Mouse (Mus musculus) embryonic facial prominence, embryonic 13.5 days (tissue): ENCODE data around the gene Rpl29. TPM values are rescaled to one million over a fixed set of nuclear protein-coding genes. Genes with fewer than 3 reads are reported as not detected.
A peak's percentile ranks its signal among the peaks of the same experiment; 100 is the strongest.

Experiments used
- ATAC-seq: fragments of 200-750 bp; cut with Nextera tagmentation; 2 replicates; pipeline ENCODE4 v1.8.0; 2017; ENCODE audit warnings: low read depth; ENCODE audit not compliant: insufficient number of reproducible peaks, insufficient read depth, low FRiP score, low TSS enrichment
- H3K27ac ChIP-seq: fragments of 300-500 bp; sonication (generic); 2 replicates; pipeline ENCODE4 v1.5.1; 2015; ENCODE audit warnings: moderate library complexity, mild to moderate bottlenecking, inconsistent platforms
- H3K27me3 ChIP-seq: fragments of 300-500 bp; sonication (generic); 2 replicates; pipeline ENCODE4 v1.6.1; 2015; ENCODE audit warnings: mild to moderate bottlenecking, inconsistent platforms
- H3K36me3 ChIP-seq: fragments of 300-500 bp; sonication (generic); 2 replicates; pipeline ENCODE4 v1.6.1; 2015; ENCODE audit warnings: mild to moderate bottlenecking, inconsistent platforms
- H3K4me1 ChIP-seq: fragments of 300-500 bp; sonication (generic); 2 replicates; pipeline ENCODE4 v1.6.1; 2015; ENCODE audit warnings: inconsistent platforms
- H3K4me2 ChIP-seq: fragments of 300-500 bp; sonication (generic); 2 replicates; pipeline ENCODE4 v1.6.1; 2015; ENCODE audit warnings: moderate library complexity, mild to moderate bottlenecking, inconsistent platforms
- H3K4me3 ChIP-seq: fragments of 300-500 bp; sonication (generic); 2 replicates; pipeline ENCODE4 v1.5.1; 2015; ENCODE audit warnings: mild to moderate bottlenecking, inconsistent platforms
- H3K9ac ChIP-seq: fragments of 300-500 bp; sonication (generic); 2 replicates; pipeline ENCODE4 v1.6.1; 2015; ENCODE audit warnings: mild to moderate bottlenecking, inconsistent platforms
- H3K9me3 ChIP-seq: fragments of 300-500 bp; sonication (generic); 2 replicates; pipeline ENCODE4 v1.6.1; 2016; ENCODE audit warnings: inconsistent platforms
- WGBS: fragments of 180-500 bp; shearing (Covaris S2); methylation state at CpG from one replicate; pipeline ENCODE4 v1.1.7; 2015; ENCODE audit warnings: mixed read lengths; 5-methylcytosine and 5-hydroxymethylcytosine counted together
- polyA plus RNA-seq: library from polyadenylated mRNA; unstranded; fragments of >200 nt; fragmentation: Nextera tagmentation; extraction: Ambion mirVana; gene quantifications from 2 replicates; pipeline ENCODE4 v1.2.1, GENCODE M21; 2015

The Rpl29 gene
- polyA plus RNA-seq, 1 experiment from 2014 or later, result 1,083 TPM

GRCm38 (mm10) chr9:106449947-106450346 lies 20.7 kb downstream of the Rpl29 start:
- ATAC-seq, result no peak
- Histone ChIP-seq H3K27ac (peak overlapping the region; percentile 68), H3K4me3 (no peak overlapping the region; the same call in 1 of the 2 replicates), H3K9me3 (no peaks in the 10 kb centered on the region), H3K36me3 (0 out of 2 replicates have a peak, but pooled peaks cover 5% of the 10 kb centered on the region), H3K27me3 (no peaks in the 10 kb centered on the region), H3K4me2 (peak overlapping the region; percentile 44), H3K4me1 (peaks cover 83% of the 10 kb centered on the region), H3K9ac (peak overlapping the region; percentile 33; the same call in 1 of the 2 replicates)
- WGBS, result 89% methylated on average over 8 of the region's 8 CpGs

GRCm38 (mm10) chr9:106450661-106451060 lies 21.4 kb downstream of the Rpl29 start:
- H3K27me3 ChIP-seq, result no peaks in the 10 kb centered on the region
- peak overlapping the region; percentile 68 for H3K27ac ChIP-seq
- no peaks in the 10 kb centered on the region for H3K9me3 ChIP-seq
- H3K9ac ChIP-seq, result no peak overlapping the region
- H3K4me3 ChIP-seq, result peak overlapping the region; percentile 6; the same call in 1 of the 2 replicates
- H3K36me3 ChIP-seq, result 0 out of 2 replicates have a peak, but pooled peaks cover 5% of the 10 kb centered on the region
- 7% methylated on average over 9 of the region's 9 CpGs for WGBS
- H3K4me2 ChIP-seq, result peak overlapping the region; percentile 44
- no peak for ATAC-seq
- H3K4me1 ChIP-seq, result peaks cover 86% of the 10 kb centered on the region

- Histone ChIP-seq H3K9me3 (no peaks in the 10 kb centered on the region), H3K27ac (peak overlapping the region; percentile 68), H3K4me3 (no peak overlapping the region), H3K4me2 (peak overlapping the region; percentile 44; the same call in 1 of the 2 replicates), H3K36me3 (0 out of 2 replicates have a peak, but pooled peaks cover 5% of the 10 kb centered on the region), H3K4me1 (peaks cover 86% of the 10 kb centered on the region), H3K27me3 (no peaks in the 10 kb centered on the region), H3K9ac (0 out of 2 replicates have a peak overlapping the region, but pooled peaks have one; percentile 1)
- ATAC-seq, result no peak
- 76% methylated on average over 11 of the region's 11 CpGs for WGBS
Observed at GRCm38 (mm10) chr9:106451298-106451697, 22.0 kb downstream of the Rpl29 start.

- ATAC-seq, result no peak
- Histone ChIP-seq H3K4me3 (no peak overlapping the region), H3K4me2 (peak overlapping the region; percentile 97; the same call in 1 of the 2 replicates), H3K9ac (0 out of 2 replicates have a peak overlapping the region, but pooled peaks have one; percentile 11), H3K9me3 (no peaks in the 10 kb centered on the region), H3K27ac (peak overlapping the region; percentile 44; the same call in 1 of the 2 replicates), H3K4me1 (peaks cover 86% of the 10 kb centered on the region), H3K27me3 (no peaks in the 10 kb centered on the region), H3K36me3 (0 out of 2 replicates have a peak, but pooled peaks cover 5% of the 10 kb centered on the region)
- 44% methylated on average over 2 of the region's 2 CpGs for WGBS
Observed at GRCm38 (mm10) chr9:106451899-106452298, 22.6 kb downstream of the Rpl29 start.

GRCm38 (mm10) chr9:106452351-106452750 lies 23.1 kb downstream of the Rpl29 start:
- peak overlapping the region; percentile 44; the same call in 1 of the 2 replicates for H3K27ac ChIP-seq
- H3K36me3 ChIP-seq, result 0 out of 2 replicates have a peak, but pooled peaks cover 5% of the 10 kb centered on the region
- no peak overlapping the region for H3K9ac ChIP-seq
- H3K4me1 ChIP-seq, result peaks cover 89% of the 10 kb centered on the region
- ATAC-seq, result no peak
- H3K27me3 ChIP-seq, result no peaks in the 10 kb centered on the region
- peak overlapping the region; percentile 97 for H3K4me2 ChIP-seq
- H3K9me3 ChIP-seq, result no peaks in the 10 kb centered on the region
- H3K4me3 ChIP-seq, result peak overlapping the region; percentile 69; the same call in 1 of the 2 replicates
- WGBS, result 28% methylated on average over 6 of the region's 6 CpGs

- 0 out of 2 replicates have a peak, but pooled peaks cover 5% of the 10 kb centered on the region for H3K36me3 ChIP-seq
- no peaks in the 10 kb centered on the region for H3K9me3 ChIP-seq
- peaks cover 91% of the 10 kb centered on the region for H3K4me1 ChIP-seq
- H3K4me2 ChIP-seq, result peak overlapping the region; percentile 97
- H3K27me3 ChIP-seq, result no peaks in the 10 kb centered on the region
- no peak overlapping the region; the same call in 1 of the 2 replicates for H3K27ac ChIP-seq
- no peak for ATAC-seq
- H3K9ac ChIP-seq, result peak overlapping the region; percentile 85; the same call in 1 of the 2 replicates
- WGBS, result 0% methylated on average over 7 of the region's 7 CpGs
- peak overlapping the region; percentile 69 for H3K4me3 ChIP-seq
Observed at GRCm38 (mm10) chr9:106452821-106453220, 23.6 kb downstream of the Rpl29 start.

GRCm38 (mm10) chr9:106453271-106454070 lies 24.2 kb downstream of the Rpl29 start, which contains the start of gene Pcbp4:
Gene Pcbp4, plus strand, starts transcription at chr9:106453291.
- Histone ChIP-seq H3K36me3 (peaks cover 11% of the 10 kb centered on the region; the same call in 1 of the 2 replicates), H3K9ac (peak within 1 kb of the TSS; percentile 85), H3K4me1 (peaks cover 91% of the 10 kb centered on the region), H3K27me3 (no peaks in the 10 kb centered on the region), H3K4me2 (peak within 1 kb of the TSS; percentile 97), H3K9me3 (no peaks in the 10 kb centered on the region), H3K4me3 (peak within 1 kb of the TSS; percentile 69), H3K27ac (peak within 1 kb of the TSS; percentile 92)
- under 1% methylated on average over 39 of the region's 74 CpGs for WGBS
- peak; percentile 45 for ATAC-seq

GRCm38 (mm10) chr9:106454071-106454761 lies 25.0 kb downstream of the Rpl29 start:
- peak overlapping the region; percentile 85 for H3K9ac ChIP-seq
- ATAC-seq, result peak; percentile 22
- WGBS, result 0% methylated on average over 13 of the region's 20 CpGs
- H3K4me2 ChIP-seq, result peak overlapping the region; percentile 97
- H3K36me3 ChIP-seq, result peaks cover 11% of the 10 kb centered on the region; the same call in 1 of the 2 replicates
- H3K9me3 ChIP-seq, result no peaks in the 10 kb centered on the region
- H3K27ac ChIP-seq, result peak overlapping the region; percentile 92
- H3K27me3 ChIP-seq, result no peaks in the 10 kb centered on the region
- peak overlapping the region; percentile 69 for H3K4me3 ChIP-seq
- H3K4me1 ChIP-seq, result peaks cover 90% of the 10 kb centered on the region

GRCm38 (mm10) chr9:106454888-106455681 lies 25.8 kb downstream of the Rpl29 start:
- peak overlapping the region; percentile 69 for H3K4me3 ChIP-seq
- peak overlapping the region; percentile 85 for H3K9ac ChIP-seq
- peaks cover 88% of the 10 kb centered on the region for H3K4me1 ChIP-seq
- peak overlapping the region; percentile 92 for H3K27ac ChIP-seq
- peak overlapping the region; percentile 97 for H3K4me2 ChIP-seq
- H3K27me3 ChIP-seq, result no peaks in the 10 kb centered on the region
- 1% methylated on average over 17 of the region's 17 CpGs for WGBS
- no peaks in the 10 kb centered on the region for H3K9me3 ChIP-seq
- 0 out of 2 replicates have a peak, but pooled peaks have one; percentile 38 for ATAC-seq
- H3K36me3 ChIP-seq, result peaks cover 20% of the 10 kb centered on the region

- 32% methylated on average over 15 of the region's 15 CpGs for WGBS
- no peaks in the 10 kb centered on the region for H3K27me3 ChIP-seq
- peak overlapping the region; percentile 69 for H3K4me3 ChIP-seq
- ATAC-seq, result no peak
- peak overlapping the region; percentile 85 for H3K9ac ChIP-seq
- peak overlapping the region; percentile 97 for H3K4me2 ChIP-seq
- H3K27ac ChIP-seq, result peak overlapping the region; percentile 92
- peaks cover 33% of the 10 kb centered on the region for H3K36me3 ChIP-seq
- H3K4me1 ChIP-seq, result peaks cover 78% of the 10 kb centered on the region
- no peaks in the 10 kb centered on the region for H3K9me3 ChIP-seq
Observed at GRCm38 (mm10) chr9:106456325-106457162, 27.3 kb downstream of the Rpl29 start.
